Mouse (Mus musculus): ENCODE data around the gene Dhx38. TPM values are rescaled to one million over a fixed set of nuclear protein-coding genes. Genes with fewer than 3 reads are reported as not detected.

The Dhx38 gene
- polyA plus RNA-seq, 1 experiment from 2014 or later = 25.7 TPM

DNA sequence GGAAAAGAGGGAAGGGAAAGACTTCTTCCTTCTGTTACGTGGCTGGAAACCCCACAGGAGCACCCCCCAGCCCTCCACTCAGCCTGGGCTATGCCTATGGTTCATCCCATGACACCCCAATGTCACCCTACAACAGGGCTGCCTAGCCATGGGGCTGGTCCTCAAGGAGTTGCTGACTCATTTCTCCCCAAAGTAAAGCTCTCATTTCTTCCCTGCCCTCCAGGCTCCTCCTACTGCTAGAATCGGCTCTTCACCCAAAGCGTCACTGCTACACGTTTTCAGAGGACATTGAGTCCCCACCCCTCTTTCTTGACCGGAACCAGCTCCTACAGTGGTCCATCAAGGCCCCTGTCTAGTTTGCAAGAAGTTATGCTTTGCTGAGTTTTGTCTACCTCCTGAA is 23.5 kb downstream of the Dhx38 start:
- Histone ChIP-seq H3K36me3 (peaks cover 14% of the 10 kb centered on the region), H3K4me3 (replicated peaks) (no peak overlapping the region), H3K9me3 (replicated peaks) (no peaks in the 10 kb centered on the region), H3K4me1 (no peaks in the 10 kb centered on the region), H3K4me2 (no peak overlapping the region), H3K27me3 (no peaks in the 10 kb centered on the region), H3K27ac (no peak overlapping the region), H3K9ac (no peak overlapping the region)
- ATAC-seq (replicated peaks; ENCODE audit: low FRiP score) = no peak
- 72% methylated on average over 5 of the region's 5 CpGs for WGBS

DNA sequence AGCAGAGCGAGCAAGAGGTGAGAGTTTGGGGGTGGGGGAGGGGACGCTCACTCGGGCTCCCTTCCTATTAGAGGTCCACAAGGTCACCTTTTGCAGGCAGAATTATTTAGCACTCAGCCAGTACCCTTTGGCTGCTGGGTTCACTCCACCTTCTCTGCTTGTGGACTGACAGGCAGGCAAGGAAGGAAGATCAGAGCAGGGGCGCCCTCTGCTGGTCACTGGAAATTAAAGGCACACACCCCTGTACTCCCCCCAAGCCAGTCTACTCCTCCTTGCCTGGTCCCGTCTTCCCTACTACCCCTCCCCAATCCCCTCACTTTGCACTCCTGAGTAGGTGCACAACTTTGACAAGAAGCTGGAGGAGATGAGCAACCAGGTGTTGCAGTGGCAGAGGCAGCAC is 29.0 kb downstream of the Dhx38 start:
- Histone ChIP-seq H3K27ac (no peak overlapping the region), H3K9ac (no peak overlapping the region), H3K4me2 (peak overlapping the region; percentile 45), H3K27me3 (no peaks in the 10 kb centered on the region), H3K36me3 (no peaks in the 10 kb centered on the region), H3K4me3 (replicated peaks) (0 out of 2 replicates have a peak overlapping the region, but pooled peaks have one; percentile 17), H3K9me3 (replicated peaks) (no peaks in the 10 kb centered on the region), H3K4me1 (0 out of 2 replicates have a peak, but pooled peaks cover 3% of the 10 kb centered on the region)
- peak; percentile 83 for ATAC-seq (replicated peaks; ENCODE audit: low FRiP score)
- WGBS = 3% methylated on average over 5 of the region's 5 CpGs

DNA sequence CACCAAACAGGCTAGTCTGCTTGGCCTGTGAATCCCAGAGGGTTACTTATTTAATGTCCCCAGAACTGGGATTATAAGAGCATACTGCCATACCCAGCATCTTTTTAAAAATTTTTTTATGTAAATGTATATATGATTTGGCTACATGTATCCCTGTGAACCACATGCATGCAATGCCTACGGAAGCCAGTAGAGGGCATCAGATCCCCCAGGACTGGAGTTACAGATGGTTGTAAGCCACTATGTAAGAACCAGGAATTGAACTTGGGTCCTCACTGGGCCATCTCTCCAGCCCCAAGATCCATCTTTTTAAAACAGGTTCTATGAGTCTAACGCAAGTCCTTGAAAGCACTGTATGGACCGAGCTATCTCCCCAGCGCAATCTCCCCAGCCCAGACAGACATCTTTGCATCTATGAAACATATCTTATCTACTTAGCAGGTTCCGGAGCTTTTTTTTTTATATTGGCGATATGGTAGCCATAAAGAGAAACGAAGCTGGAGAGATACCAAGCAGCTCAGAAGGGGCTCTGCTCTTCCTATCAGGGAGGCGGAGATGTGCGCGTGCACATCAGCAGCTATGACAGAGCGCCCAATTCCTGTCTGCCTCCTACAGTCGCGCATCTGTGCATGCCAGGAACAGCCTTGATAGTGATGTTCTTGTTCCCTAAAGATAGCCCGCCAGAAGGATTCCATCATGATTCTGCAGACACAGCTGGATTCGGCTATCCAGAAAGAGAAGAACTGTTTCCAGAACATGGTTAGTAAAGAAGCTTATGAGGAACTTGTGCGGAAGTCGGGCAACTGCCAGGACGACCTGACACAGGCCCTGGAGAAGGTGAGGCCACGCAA is 30.3 kb downstream of the Dhx38 start:
- no peak for ATAC-seq (replicated peaks; ENCODE audit: low FRiP score)
- Histone ChIP-seq H3K36me3 (no peaks in the 10 kb centered on the region), H3K4me2 (no peak overlapping the region), H3K27me3 (no peaks in the 10 kb centered on the region), H3K9ac (no peak overlapping the region), H3K27ac (no peak overlapping the region), H3K4me3 (replicated peaks) (no peak overlapping the region), H3K9me3 (replicated peaks) (no peaks in the 10 kb centered on the region), H3K4me1 (0 out of 2 replicates have a peak, but pooled peaks cover 3% of the 10 kb centered on the region)
- WGBS = 88% methylated on average over 19 of the region's 19 CpGs

DNA sequence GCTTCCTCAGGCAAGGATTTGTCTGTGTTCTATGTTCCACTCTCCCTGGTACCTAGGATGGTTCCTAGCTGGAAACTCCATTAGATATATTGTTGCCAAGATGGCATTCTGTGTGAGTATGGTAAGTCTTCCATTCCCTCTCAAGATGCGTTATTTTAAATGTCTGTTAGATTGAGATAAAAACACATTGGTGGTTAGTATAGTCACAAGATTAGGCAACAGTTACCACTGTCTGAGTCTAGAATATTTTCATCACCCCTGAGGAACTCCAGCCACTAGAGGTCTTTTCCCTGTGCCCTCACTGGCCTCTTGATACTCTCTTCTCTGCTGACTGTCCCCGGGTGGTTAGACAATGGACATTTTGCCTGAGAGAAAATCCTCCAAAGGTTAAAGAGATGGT is 41.7 kb downstream of the Dhx38 start:
- WGBS = 88% methylated on average over 2 of the region's 2 CpGs
- Histone ChIP-seq H3K9me3 (replicated peaks) (no peaks in the 10 kb centered on the region), H3K9ac (no peak overlapping the region), H3K4me2 (no peak overlapping the region), H3K36me3 (no peaks in the 10 kb centered on the region), H3K27me3 (no peaks in the 10 kb centered on the region), H3K27ac (no peak overlapping the region), H3K4me3 (replicated peaks) (no peak overlapping the region), H3K4me1 (no peaks in the 10 kb centered on the region)
- no peak for ATAC-seq (replicated peaks; ENCODE audit: low FRiP score)

DNA sequence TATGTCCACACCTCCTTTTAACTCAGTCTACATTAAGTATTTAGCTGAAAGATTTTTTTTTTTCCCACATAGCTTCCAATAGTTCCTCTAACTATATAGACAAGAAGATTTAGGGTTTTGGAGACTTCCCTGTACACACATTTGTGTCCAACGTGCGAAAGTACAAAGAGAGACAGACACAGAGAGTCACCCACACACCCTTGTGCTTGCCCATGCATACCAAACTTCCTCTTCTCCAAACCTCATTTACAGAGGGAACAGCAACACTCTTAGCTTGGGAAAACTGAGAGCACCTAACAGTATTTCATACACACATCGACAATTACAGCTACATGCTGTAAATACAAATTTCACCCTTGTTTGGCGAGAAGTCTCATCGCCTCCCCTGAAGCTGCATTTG is 60.1 kb downstream of the Dhx38 start:
- no peak for ATAC-seq (replicated peaks; ENCODE audit: low FRiP score)
- H3K27me3 ChIP-seq = no peaks in the 10 kb centered on the region
- no peaks in the 10 kb centered on the region for H3K36me3 ChIP-seq
- H3K4me3 ChIP-seq (replicated peaks) = no peak overlapping the region
- H3K4me1 ChIP-seq = no peaks in the 10 kb centered on the region
- no peaks in the 10 kb centered on the region for H3K9me3 ChIP-seq (replicated peaks)
- WGBS = 83% methylated on average over 5 of the region's 5 CpGs
- H3K4me2 ChIP-seq = no peak overlapping the region
- no peak overlapping the region for H3K9ac ChIP-seq
- H3K27ac ChIP-seq = no peak overlapping the region

DNA sequence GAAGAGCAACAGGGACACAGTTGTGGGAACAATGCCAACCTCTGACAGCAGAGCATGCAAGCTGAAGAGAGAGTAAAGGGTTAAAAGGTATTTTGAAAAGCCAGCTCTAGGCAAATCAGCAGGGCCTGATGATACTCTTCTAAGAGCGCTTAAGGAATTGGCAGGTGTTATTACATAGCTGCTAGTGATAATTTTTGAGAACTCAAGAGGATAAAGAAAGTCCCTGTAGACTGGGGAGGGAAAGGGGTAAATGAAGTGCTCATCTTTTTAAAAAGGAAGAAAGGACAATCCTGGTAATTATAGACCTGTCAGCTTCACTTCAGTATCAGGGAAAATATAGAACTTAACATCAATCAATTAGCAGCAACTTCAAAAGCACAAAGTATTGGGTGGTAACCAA is 62.1 kb downstream of the Dhx38 start:
- Histone ChIP-seq H3K27me3 (no peaks in the 10 kb centered on the region), H3K36me3 (no peaks in the 10 kb centered on the region), H3K4me1 (no peaks in the 10 kb centered on the region), H3K4me3 (replicated peaks) (no peak overlapping the region), H3K4me2 (no peak overlapping the region), H3K9ac (no peak overlapping the region), H3K27ac (no peak overlapping the region), H3K9me3 (replicated peaks) (no peaks in the 10 kb centered on the region)
- 87% methylated on average over 1 of the region's 1 CpGs for WGBS
- no peak for ATAC-seq (replicated peaks; ENCODE audit: low FRiP score)

DNA sequence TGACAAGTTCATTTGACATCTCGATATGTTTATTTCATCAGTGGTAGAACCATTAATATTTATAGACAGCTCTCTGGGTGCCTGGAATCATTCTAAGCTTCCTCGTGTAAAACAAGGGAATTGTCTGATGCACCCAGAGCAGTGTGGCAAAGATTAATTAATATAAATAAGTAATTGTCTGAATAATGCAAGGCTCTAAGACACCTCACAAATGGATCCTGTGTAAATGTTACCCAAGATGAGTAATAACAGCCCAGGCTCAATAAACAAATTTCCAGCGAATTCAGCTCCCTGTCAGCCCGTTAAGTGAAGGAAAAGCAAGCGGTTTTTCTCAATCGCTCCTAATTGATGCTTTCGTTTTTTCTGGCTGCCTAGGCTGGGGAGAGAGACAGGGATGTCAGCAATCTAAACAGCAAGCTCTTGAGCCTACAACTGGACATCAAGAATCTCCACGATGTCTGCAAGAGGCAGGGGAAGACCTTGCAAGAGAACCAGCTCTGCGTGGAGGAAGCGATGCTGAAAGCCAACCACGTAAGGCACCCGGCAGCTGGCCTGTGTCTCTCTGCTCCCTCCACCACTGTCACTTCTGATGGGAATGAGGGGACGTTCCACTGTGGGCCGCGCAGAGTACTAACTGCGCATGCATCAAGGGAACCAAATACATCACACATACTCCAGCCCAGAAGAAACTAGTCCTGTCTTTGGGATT is 66.5 kb downstream of the Dhx38 start:
- Histone ChIP-seq H3K36me3 (no peaks in the 10 kb centered on the region), H3K27me3 (no peaks in the 10 kb centered on the region), H3K27ac (no peak overlapping the region), H3K4me1 (no peaks in the 10 kb centered on the region), H3K9ac (no peak overlapping the region), H3K9me3 (replicated peaks) (no peaks in the 10 kb centered on the region), H3K4me2 (no peak overlapping the region), H3K4me3 (replicated peaks) (no peak overlapping the region)
- WGBS = 82% methylated on average over 16 of the region's 16 CpGs
- ATAC-seq (replicated peaks; ENCODE audit: low FRiP score) = no peak

Other genes with a start within 250 kb of the Dhx38 start
- gene Pmfbp1, start 71.8 kb downstream of the Dhx38 start, polyA plus RNA-seq (2015; fragmentation: Nextera tagmentation; extraction: Ambion mirVana) = 0.08 and 0.10 TPM in 2 replicates
- 25.4 and 26.7 TPM in 2 replicates for gene Txnl4b, start within 50 bp of the Dhx38 start, polyA plus RNA-seq (2015; fragmentation: Nextera tagmentation; extraction: Ambion mirVana)
- 5.7 and 6.0 TPM in 2 replicates for gene Hp, start 13.3 kb upstream of the Dhx38 start, polyA plus RNA-seq (2015; fragmentation: Nextera tagmentation; extraction: Ambion mirVana)
- gene Dhodh, start 42.8 kb upstream of the Dhx38 start, polyA plus RNA-seq (2015; fragmentation: Nextera tagmentation; extraction: Ambion mirVana) = 42.0 and 50.2 TPM in 2 replicates
- gene Pkd1l3, start 48.7 kb upstream of the Dhx38 start, polyA plus RNA-seq (2015; fragmentation: Nextera tagmentation; extraction: Ambion mirVana) = 0.09 and 0.14 TPM in 2 replicates
- gene Ist1, start 127.4 kb upstream of the Dhx38 start, polyA plus RNA-seq (2015; fragmentation: Nextera tagmentation; extraction: Ambion mirVana) = 136 and 141 TPM in 2 replicates
- gene Zfp821, start 139.7 kb upstream of the Dhx38 start, polyA plus RNA-seq (2015; fragmentation: Nextera tagmentation; extraction: Ambion mirVana) = 28.1 and 31.6 TPM in 2 replicates
- gene Atxn1l, start 171.9 kb upstream of the Dhx38 start, polyA plus RNA-seq (2015; fragmentation: Nextera tagmentation; extraction: Ambion mirVana) = 7.3 and 7.9 TPM in 2 replicates
- 45.4 TPM in 2 replicates for gene Ap1g1, start 212.7 kb upstream of the Dhx38 start, polyA plus RNA-seq (2015; fragmentation: Nextera tagmentation; extraction: Ambion mirVana)

Measured in kidney, embryonic 15.5 days (tissue).